Mouse (Mus musculus): ENCODE measurements around the gene Srcin1.
A peak's percentile ranks its signal among the peaks of the same experiment; 100 is the strongest.

Gene Srcin1

DNA sequence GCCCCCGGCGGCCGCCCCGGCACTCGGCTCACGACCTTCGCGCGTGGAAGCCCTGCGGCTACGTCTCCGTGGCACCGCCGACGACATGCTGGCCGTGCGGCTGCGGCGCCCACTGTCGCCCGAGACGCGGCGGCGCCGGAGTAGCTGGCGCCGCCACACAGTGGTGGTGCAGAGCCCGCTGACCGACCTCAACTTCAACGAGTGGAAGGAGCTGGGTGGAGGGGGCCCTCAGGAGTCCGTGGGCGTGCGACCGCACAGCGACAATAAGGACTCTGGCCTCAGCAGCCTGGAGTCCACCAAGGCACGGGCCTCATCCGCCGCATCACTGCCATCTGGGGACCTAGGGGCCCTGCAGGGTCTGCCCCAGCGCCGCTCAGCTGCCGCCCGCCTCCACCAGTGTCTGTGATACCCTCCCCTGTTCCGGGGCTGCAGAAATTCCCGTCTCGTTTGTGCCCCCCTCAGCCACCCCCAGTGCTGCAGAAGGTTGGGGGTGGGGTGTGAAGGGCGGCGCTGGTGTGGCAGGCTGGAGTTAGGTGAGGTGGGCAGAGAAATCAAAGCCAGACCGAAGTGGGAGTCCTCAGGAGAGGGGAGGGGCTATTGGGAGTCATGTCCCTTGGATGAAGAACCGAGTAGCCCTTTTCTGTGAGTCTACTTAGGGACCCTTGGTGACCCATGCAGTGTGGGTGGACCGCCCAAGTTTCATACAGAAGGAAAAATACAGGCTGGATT lies 75.1 kb downstream of the Srcin1 start:
- no peak for DNase-seq

DNA sequence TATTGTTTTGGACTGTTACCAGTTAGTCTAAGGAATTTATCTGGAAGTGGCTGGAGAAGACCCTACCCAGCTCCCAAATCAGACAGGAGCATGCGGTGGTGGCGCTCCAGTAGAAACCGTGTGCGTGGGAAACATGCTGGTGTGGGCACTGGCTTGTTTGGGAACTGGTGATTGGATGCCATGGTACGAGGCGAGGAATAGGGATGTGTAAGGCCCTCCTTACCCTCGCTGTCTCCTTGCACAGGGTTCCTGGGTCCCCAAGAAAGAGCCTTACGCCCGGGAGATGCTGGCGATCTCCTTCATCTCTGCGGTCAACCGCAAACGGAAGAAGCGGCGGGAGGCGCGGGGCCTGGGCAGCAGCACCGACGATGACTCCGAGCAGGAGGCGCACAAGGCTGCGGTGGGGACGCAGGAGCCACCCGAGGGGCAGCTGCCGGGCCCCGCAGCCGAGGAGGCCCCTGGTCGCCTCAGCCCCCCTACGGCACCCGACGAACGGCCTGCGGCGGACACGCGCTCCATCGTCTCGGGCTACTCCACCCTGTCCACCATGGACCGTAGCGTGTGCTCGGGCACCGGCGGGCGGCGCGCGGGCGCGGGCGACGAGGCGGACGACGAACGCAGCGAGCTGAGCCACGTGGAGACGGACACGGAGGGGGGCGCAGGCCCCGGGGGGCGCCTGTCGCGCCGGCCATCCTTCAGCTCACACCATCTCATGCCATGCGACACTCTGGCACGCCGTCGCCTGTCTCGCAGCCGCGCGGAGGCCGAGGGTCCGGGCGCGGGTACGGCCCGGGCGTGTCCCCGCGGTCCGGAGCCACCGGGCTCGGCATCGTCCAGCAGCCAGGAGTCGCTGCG lies 75.9 kb downstream of the Srcin1 start, which contains the start of gene 4933428G20Rik:
Gene 4933428G20Rik, minus strand, starts transcription at position 476 of the 855 bp plus-strand sequence.
- DNase-seq: no peak

DNA sequence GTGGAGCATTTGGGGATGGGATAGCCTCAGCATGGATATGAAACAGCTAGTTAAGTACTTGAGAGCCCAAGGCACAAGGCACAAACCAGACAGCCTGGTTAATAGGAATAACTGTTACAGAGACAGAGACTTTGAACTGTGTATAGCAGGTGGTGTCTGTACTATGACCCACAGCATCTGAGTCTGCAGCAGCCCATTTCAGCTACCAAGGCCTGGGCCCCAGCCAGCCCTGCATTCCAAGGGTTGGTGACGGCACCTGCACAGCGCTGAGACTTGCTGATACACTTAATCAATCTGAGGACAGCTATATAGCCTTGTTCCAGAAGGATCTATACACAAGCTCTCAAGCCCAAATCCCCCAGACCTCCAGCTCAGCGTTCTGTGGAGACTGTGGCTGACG lies 78.4 kb downstream of the Srcin1 start:
- no peak for DNase-seq

DNA sequence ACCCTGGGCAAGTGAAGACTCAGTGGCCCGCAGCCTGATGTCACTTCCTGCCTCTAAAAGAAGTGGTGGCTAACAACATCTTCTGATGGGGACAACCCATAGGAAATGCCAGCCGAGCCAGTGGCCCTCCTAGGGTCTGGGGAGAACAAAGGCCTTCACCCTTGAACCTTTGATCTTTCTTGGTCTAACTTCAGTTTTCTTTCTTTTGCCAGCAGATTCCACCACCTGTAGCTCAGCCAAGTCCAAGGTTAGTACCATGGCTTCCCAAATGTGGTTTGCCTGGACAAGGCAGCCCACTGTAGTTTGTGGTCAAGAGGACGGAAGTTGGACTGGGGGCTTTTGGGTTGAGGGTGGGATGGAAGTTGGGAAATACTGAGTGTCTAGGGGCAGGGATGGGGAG lies 83.2 kb downstream of the Srcin1 start:
- DNase-seq: no peak

DNA sequence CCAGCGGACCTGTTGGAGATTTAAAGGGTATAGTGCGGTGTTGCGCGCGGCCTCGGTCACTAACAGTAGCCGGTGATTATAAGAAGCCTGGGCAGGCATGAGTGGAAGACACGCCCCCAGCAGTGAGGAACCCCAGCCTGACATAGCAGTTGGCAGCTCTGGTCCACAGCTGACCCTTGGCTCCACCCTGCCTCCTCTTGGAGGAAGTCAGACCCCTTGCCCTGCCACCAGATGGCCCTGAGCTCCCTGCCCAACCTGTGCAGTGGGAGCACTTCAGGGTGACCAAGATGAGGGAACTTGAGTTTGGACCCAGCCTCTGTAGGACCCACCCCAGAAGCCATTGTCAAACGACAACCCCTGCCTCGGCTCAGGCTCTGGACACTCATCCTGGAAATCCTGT lies 84.3 kb downstream of the Srcin1 start:
- DNase-seq: no peak

DNA sequence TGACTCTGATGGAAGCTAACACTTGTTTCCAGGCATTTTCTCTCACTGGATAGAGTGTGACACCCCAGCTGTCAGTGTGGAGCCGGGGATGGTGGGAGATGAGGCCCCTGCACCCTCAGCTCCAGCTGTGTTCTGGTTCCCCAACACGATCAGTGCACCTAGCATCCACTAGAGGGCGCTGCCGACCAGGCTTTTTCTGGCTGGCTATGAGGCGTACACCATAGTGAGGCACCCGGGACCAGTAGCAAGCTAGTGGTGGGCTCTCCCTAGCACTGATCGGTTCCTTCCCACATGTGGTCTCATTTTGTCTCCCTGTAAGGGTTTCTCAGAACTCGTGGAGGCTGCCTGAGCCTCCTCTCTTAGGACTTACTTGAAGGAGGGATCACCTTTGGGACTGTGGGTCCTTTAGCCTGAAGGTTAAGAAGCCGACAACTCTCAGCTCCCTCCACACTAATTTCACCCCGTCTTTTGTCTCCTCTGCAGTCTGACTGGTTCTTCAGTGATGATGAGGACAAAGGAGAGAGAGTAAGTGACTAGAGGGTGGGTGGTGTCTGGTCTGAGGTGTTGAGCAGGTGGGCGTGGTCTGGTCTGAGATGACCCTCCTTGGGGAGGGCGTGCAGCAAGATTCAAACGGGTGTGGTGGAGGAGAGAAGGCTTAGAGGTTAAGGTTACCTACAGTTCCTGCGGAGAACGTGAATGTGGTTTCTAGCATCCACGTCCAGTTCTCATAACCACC lies 86.2 kb downstream of the Srcin1 start:
- peak; percentile 80 for DNase-seq

DNA sequence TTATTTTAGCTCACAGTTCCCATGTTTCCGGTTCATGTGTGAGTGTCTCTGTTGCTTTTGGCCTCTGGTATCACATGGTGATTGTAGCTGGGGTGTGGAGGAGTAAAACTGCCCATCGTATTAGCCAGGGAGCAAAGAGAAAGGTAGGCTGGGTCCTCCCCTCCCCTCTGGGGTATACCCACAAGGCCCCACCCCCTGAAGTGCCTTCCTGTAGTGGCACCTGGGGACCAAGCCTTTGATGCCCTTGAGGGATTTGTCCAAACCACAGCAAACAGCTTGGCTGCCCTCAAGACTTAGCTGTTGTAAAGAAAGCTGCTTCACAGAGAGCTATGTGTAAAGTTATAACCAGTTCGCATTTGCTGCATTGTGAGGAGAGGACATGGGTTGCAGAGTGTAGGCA lies 88.3 kb downstream of the Srcin1 start:
- DNase-seq: no peak

DNA sequence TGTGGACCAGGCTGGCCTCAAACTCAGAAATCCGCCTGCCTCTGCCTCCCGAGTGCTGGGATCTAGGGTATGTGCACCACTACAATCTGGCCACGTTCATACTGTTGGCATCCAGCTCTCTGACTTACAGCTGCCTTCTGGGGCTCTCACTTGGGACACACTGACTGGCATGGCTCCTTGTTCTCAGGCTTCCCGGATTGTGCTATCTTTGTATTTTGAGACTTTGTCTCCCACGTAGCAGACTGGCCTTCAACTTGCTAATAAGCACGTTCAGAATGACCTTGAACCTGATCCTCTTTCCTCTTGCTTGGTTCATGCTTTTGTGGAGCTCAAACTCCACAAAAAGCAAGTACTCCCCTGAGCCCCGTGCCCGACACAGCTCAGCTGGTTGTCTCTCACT lies 90.3 kb downstream of the Srcin1 start:
- DNase-seq: no peak

DNA sequence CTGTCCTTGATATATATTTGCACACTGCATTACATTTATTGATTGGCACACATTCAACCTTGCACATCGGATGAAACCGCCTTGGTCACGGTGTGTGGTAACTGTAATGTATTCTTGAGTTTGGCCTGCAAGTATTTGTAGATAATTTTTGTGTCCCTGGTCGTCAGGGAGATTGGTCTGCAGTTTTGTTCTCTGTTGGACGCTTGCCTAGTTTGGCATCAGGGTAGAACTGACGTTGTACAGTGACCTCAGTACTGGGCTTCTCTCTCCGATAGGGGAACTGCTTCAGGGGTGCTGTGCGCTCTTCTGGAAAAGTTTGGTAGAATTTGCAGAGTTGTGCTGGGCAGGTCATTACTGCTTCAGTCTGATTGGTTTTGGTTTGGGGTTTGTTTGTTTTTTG lies 96.2 kb downstream of the Srcin1 start:
- no peak for DNase-seq

DNA sequence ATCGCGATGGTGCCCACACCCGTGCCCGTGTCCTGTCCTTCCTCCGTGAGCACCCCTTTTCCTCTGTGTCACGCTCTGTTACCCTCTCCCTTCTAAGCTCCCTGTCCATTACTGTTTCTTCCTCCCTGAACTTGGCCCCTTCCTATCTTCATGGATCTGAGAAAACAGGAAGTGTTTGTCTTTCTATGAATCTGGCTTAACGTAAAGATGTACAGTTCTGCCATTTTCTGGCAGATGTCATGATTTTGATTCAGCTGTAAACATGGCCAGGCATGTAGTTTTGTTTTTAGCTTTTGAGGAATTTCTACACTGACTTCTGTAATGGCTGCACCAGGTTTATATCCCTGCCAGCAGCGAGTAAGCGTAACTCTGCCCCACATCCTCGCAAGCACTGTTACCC lies 96.9 kb downstream of the Srcin1 start:
- no peak for DNase-seq

DNA sequence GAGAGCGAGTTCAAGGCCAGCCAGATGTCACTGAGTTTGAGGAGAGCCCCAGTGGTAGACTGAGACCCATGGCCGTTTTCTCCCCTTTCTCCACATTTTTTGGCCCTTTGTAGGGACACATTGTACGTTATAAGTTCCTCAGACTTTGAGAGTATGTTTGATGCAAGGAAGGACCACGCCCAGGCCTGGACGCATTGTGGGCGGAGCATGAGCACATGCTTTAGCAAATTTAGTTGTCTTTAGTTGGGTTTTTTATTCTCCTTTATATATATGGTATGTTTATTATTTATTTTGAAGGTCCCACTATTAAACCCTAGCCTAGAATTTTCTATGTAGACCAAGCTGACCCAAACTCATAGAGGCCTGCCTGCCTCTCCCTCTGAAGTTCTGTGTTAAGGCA lies 97.6 kb downstream of the Srcin1 start:
- DNase-seq: no peak

DNA sequence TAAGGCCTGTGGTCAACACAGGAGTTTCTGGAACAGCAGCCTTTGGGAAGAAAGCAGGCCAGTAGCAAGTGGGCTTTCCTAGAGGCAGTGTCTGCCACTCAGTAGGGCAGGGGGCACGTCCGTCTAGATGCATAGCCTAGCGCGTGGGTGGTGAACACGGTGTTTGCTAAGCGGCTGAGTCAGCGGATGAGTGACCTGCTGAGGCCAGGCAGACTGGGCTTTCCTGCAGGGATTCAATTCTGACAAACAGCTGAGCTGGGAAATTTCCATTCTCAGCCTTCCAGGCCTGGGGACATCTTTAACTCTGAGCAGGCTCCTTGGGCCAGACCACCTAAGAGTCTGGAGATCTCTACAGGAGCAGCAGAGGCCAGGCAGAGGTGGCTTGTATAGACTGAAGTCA lies 98.6 kb downstream of the Srcin1 start:
- DNase-seq: no peak

DNA sequence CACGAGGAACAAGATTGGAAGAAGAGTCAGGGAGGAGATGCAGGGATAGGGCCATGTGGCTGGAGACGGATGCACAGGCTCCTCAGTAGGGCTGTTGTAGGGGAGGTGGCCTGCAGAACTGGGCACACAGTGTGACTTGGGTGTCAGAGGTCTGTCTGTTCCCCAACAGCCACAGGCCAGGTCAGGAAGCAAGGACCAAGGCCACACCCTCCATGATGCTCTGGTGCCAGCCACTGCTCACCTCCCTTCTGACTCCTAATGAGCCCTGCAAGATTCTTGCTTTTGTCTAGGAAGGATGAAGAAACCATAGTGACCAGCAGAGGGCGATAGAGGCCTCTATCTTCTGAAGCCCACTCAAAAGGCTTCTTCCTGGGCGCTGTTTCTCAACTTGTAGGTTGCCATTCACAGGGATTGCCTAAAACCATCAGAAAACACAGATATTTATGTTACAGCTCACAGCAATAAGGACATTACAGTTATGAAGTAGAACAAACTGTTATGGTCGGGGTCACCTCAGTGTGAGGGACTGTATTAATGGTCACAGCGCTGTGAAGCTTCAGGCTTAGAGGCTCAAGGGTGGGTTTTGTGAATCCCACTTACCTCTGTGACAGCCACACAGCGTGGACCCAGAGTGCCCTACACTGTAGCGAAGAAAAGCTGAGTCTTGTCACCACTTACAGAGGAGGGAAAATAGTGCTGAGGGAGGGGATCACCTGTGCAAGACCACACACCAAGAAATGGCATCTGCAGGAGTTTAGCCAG lies 99.5 kb downstream of the Srcin1 start:
- peak; percentile 83 for DNase-seq

DNA sequence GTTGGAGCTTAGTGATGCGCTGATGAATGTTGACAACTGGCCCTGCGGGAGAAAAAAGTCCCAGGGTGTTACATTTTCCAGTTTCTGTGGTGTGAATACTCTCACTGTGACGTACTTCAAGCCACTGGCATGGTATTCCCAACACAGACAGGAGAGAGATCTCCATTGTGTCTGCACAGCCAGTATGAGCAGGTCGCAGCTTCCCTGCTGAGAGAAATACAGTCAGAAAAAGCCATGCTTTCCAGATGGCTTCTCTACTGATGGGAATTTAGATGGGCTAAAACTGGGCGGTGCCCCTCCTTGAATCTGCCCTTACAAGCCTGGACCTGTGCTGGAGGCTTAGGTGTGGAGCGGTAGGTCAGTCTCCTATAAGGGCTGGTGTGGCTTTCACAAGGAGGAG lies 104.7 kb downstream of the Srcin1 start:
- DNase-seq: no peak

DNA sequence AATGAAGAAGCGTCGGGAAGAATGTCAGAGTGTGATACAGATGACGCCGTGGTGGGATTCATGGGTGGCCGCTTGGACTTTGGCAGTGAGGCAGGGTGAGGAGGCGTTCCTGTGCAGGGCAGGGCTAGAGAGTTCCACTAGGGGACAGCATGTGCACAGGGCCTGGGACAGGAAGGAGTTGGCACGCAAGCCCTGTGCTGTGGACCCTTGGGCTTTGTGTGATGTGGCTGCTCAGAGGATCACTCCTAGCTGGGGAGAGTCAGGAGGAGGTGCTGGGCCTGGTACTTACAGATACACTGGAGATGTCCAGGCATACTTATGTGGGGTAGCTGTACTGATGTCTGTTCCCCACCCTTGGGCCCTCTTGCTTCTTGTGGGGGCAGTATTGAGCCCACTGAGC lies 106.2 kb downstream of the Srcin1 start:
- DNase-seq: no peak

DNA sequence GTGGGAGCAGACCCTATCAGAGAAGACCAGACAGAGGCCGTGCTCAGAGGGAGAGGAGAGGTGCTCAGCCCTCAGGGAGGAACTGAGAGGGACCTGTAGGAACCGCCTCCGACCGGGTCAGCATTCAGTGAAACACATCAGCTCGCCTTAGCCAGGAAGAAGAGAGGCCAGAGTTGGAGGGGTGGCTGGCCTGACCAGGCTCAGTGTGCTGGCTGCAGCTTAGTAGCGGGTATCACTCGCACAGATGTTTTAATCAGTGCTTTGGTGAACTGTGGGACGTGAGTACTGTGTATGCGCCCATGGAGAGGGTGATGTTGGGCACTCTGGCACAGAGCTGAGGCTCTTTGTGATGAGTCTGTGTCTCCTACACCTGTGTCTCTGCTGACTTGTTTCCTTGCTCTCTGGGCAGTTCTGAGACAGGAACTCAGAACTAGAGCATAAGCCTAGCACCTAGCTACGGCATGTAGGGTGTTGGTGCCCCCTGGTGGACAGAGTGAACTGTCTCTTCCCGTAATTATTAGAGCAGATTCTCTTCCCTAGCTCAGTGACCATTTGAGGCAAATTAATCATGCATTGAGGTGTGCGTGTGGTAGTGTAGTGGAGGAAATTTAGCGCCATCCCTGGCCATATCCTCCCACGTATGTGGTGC lies 107.2 kb downstream of the Srcin1 start:
- DNase-seq: peak; percentile 91

DNA sequence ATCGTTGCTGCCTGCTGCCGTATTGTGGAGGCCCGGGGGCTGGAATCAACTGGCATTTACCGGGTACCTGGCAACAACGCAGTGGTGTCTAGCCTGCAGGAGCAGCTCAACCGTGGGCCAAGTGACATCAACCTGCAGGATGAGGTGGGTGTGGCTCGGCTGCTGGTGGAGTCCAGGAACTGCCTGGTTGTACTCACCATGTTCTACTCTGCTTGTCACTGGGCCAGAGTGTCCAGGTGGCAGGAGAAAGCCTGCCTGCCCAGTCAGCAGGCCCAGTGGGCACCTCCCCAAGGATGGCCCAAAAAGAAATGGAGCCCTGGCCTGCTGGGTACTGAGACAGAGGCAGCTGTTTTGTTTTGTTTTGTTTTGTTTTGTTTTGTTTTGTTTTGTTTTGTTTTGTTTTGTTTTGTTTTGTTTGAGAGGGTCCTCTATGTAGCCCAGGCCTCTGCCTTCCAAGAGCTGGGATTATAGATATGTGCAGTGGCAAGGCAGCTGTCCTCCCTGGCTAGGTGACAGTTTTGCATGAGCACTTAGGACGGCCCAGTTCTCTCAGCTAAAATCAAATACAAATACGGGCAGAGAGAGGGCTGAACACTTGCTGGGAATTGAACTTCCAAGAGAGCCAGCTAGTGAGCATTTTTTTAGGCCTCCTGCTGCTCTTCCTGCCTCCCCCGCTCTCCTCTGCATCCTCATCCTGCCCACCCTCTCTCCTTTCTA lies 109.4 kb downstream of the Srcin1 start:
- DNase-seq: no peak

DNA sequence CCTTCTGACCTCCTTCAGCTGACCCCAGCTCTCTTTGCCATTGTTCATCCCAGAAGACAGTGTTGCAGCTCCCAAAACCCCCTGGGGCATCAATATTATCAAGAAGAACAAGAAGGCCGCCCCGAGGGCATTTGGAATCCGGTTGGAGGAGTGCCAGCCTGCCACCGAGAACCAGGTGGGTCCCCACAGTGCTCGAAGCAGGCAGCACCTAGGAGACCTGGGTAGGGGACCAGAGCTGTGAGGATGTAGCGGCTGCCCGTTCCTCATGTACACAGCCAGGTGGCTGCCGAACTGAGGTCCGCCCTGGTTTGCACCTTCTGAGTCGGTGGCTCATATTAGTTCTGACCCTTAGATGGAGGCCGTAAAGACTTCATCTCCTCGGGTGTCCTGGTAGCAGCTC lies 110.0 kb downstream of the Srcin1 start:
- DNase-seq: no peak

DNA sequence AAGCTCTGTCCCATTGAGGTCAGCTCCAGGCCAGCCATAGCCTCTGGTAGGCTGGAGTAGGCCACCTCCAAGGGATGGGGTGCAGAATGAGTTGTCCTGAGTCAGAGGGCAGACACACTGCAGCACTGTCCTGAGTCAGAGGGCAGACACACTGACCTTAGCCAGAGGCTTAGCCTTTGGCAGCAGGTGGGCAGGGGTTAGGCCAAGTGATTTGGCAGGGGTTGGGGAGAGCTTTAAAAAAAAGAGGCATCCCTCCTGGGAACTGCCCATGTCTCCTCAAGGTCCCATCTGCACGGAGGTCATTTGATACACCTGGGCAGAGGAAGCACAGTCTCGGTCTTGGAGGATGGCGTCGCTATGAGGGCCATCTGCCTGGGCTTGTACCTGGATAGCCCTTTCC lies 112.0 kb downstream of the Srcin1 start:
- no peak for DNase-seq

DNA sequence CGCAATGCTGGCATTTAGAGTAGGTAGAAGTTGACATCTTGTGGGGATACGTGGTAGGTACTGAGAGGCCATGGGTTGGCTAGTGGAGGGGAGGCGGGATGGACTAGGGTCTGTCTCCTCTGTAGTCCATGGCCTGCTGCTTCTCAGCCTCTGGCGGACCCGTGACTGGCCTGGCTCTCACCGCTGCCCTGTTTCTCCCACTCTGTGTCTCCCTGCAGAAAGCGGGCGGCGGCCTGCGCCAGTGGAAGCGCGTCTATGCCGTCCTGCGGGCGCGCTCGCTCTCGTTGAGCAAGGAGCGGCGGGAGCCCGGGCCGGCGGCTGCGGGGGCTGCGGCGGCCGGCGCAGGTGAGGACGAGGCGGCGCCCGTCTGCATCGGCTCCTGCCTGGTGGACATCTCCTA lies 112.8 kb downstream of the Srcin1 start:
- no peak for DNase-seq

DNA sequence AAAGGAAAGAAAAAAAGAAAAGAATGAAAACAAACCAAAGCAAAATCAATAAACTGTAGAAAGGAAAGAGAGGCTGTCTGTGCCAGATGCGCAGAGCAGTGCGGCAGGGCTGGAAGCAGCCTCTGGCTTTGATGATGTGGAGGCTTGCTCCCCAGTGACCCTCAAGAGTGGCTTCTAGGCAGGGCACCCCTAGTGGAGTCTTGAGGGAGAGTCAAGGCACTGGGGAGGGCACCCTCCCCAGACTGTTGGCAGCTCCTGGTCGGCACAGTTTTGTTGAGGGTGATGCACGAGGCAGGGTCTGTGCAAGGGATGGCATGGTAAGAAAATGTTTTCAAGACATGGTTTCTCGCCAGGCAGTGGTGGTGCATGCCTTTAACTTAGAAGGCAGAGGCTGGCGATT lies 113.4 kb downstream of the Srcin1 start:
- DNase-seq: no peak

All from right cerebral cortex, postnatal 4 days (tissue).